Mouse (Mus musculus) embryonic facial prominence, embryonic 13.5 days (tissue): ENCODE results near the gene Fcrl5. TPM values are rescaled to one million over a fixed set of nuclear protein-coding genes. Genes with fewer than 3 reads are reported as not detected.

Experiments used
- ATAC-seq: fragments of 200-750 bp; cut with Nextera tagmentation; 2 replicates; pipeline ENCODE4 v1.8.0; 2017; ENCODE audit warnings: low read depth; ENCODE audit not compliant: insufficient number of reproducible peaks, insufficient read depth, low FRiP score, low TSS enrichment
- H3K27ac ChIP-seq: fragments of 300-500 bp; sonication (generic); 2 replicates; pipeline ENCODE4 v1.5.1; 2015; ENCODE audit warnings: moderate library complexity, mild to moderate bottlenecking, inconsistent platforms
- H3K27me3 ChIP-seq: fragments of 300-500 bp; sonication (generic); 2 replicates; pipeline ENCODE4 v1.6.1; 2015; ENCODE audit warnings: mild to moderate bottlenecking, inconsistent platforms
- H3K36me3 ChIP-seq: fragments of 300-500 bp; sonication (generic); 2 replicates; pipeline ENCODE4 v1.6.1; 2015; ENCODE audit warnings: mild to moderate bottlenecking, inconsistent platforms
- H3K4me1 ChIP-seq: fragments of 300-500 bp; sonication (generic); 2 replicates; pipeline ENCODE4 v1.6.1; 2015; ENCODE audit warnings: inconsistent platforms
- H3K4me2 ChIP-seq: fragments of 300-500 bp; sonication (generic); 2 replicates; pipeline ENCODE4 v1.6.1; 2015; ENCODE audit warnings: moderate library complexity, mild to moderate bottlenecking, inconsistent platforms
- H3K4me3 ChIP-seq: fragments of 300-500 bp; sonication (generic); 2 replicates; pipeline ENCODE4 v1.5.1; 2015; ENCODE audit warnings: mild to moderate bottlenecking, inconsistent platforms
- H3K9ac ChIP-seq: fragments of 300-500 bp; sonication (generic); 2 replicates; pipeline ENCODE4 v1.6.1; 2015; ENCODE audit warnings: mild to moderate bottlenecking, inconsistent platforms
- H3K9me3 ChIP-seq: fragments of 300-500 bp; sonication (generic); 2 replicates; pipeline ENCODE4 v1.6.1; 2016; ENCODE audit warnings: inconsistent platforms
- WGBS: fragments of 180-500 bp; shearing (Covaris S2); methylation state at CpG from one replicate; pipeline ENCODE4 v1.1.7; 2015; ENCODE audit warnings: mixed read lengths; 5-methylcytosine and 5-hydroxymethylcytosine counted together
- polyA plus RNA-seq: library from polyadenylated mRNA; unstranded; fragments of >200 nt; fragmentation: Nextera tagmentation; extraction: Ambion mirVana; gene quantifications from 2 replicates; pipeline ENCODE4 v1.2.1, GENCODE M21; 2015

Fcrl5 gene
- polyA plus RNA-seq: not detected in 2 replicates

DNA sequence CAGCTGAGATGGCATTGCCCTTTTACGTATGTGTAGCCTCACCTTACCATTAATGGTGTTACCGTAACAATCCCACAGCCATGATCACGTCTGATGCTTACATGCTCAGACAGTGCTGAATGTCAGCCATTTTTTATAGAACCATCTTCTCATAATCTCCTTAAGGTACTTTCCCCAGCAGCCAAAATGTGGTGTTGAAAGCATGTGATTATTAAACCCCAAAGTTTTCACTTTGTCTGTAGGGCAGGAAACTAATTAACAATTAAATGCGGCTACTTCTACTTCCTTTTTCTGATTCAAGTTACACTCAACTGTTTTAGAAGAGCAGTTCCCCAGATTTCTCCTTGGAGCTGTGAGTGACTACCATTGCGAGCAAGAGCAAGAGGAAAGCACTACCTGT is at the start of gene Fcrl5:
TSS of gene Fcrl5 (plus strand) at position 295 of the 400 bp plus-strand sequence.
- H3K4me2 ChIP-seq: no peak within 1 kb of the TSS
- H3K36me3 ChIP-seq: no peaks in the 10 kb centered on the region
- H3K9me3 ChIP-seq: no peaks in the 10 kb centered on the region
- 82% methylated on average over 5 of the region's 5 CpGs for WGBS
- H3K27ac ChIP-seq: no peak within 1 kb of the TSS
- H3K9ac ChIP-seq: no peak within 1 kb of the TSS
- H3K4me1 ChIP-seq: no peaks in the 10 kb centered on the region
- H3K27me3 ChIP-seq: no peaks in the 10 kb centered on the region
- ATAC-seq: no peak
- no peak within 1 kb of the TSS for H3K4me3 ChIP-seq

DNA sequence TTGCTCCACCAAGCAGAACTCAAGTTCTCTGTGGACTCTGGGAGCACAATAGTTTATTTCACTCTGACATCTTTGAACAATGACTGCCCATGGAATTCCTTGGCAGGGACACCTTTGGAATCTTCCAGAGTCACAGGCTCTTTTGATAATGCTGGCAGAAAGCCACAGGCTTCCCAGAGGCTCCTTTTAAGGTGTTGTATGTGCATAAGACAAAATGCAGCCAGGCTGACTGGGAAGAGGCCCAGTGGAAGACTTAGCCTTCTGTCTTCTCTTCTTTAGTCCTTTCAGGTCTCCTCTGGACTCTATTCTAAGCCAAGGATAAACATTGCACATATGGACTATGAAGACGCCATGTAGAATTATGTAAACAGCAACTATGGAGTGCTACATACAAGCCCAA is 44.6 kb upstream of the Fcrl5 start:
- H3K9ac ChIP-seq: no peak overlapping the region
- H3K4me2 ChIP-seq: no peak overlapping the region
- H3K27ac ChIP-seq: no peak overlapping the region
- H3K27me3 ChIP-seq: no peaks in the 10 kb centered on the region
- no peaks in the 10 kb centered on the region for H3K36me3 ChIP-seq
- H3K4me1 ChIP-seq: no peaks in the 10 kb centered on the region
- 80% methylated on average over 1 of the region's 1 CpGs for WGBS
- no peak for ATAC-seq
- H3K4me3 ChIP-seq: no peak overlapping the region
- H3K9me3 ChIP-seq: no peaks in the 10 kb centered on the region

DNA sequence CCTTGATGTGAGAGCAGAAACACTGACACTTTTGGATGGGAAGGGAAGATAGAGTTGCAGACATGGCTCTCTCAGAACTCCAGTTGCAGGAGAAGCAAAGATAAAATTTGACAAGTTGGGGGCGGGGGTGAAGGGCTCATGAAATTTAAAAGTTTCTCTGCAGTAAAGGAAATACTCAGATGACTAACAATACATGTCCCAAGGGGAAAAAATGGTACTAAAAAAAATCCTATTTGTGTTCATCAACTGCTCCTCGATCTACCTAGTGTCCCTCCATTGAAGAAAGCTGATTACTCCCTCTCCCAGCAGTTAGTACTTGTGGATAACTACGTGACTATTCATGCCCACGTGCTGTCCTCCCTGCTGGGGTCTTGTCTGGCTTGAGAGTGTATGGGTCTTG is 36.8 kb upstream of the Fcrl5 start:
- no peak overlapping the region for H3K9ac ChIP-seq
- H3K27ac ChIP-seq: no peak overlapping the region
- no peak overlapping the region for H3K4me2 ChIP-seq
- no peaks in the 10 kb centered on the region for H3K9me3 ChIP-seq
- WGBS: 70% methylated on average over 4 of the region's 4 CpGs
- no peaks in the 10 kb centered on the region for H3K27me3 ChIP-seq
- no peak overlapping the region for H3K4me3 ChIP-seq
- ATAC-seq: no peak
- no peaks in the 10 kb centered on the region for H3K36me3 ChIP-seq
- no peaks in the 10 kb centered on the region for H3K4me1 ChIP-seq

DNA sequence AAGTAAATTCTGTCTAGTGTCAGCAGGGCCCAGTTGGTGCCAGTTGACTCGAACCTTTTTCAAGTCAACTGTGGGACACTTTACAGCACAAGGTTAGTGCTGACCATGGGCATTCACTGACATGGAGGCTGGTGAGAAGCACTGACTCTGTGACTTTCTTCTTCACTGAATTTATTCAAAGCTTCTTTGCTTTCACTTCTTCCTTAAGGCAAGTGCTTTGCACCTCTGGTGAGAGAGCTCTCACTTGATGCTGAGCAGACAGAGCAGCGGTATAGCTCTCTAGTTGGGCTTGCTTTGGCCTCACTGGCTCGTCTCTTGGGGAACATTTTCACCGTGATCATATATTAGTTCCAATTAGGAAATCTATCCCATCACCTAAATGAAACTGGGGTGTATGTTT is 35.7 kb upstream of the Fcrl5 start:
- ATAC-seq: no peak
- Histone ChIP-seq H3K36me3 (no peaks in the 10 kb centered on the region), H3K27me3 (no peaks in the 10 kb centered on the region), H3K27ac (no peak overlapping the region), H3K9me3 (no peaks in the 10 kb centered on the region), H3K4me3 (no peak overlapping the region), H3K4me1 (no peaks in the 10 kb centered on the region), H3K9ac (no peak overlapping the region), H3K4me2 (no peak overlapping the region)
- 83% methylated on average over 4 of the region's 4 CpGs for WGBS

DNA sequence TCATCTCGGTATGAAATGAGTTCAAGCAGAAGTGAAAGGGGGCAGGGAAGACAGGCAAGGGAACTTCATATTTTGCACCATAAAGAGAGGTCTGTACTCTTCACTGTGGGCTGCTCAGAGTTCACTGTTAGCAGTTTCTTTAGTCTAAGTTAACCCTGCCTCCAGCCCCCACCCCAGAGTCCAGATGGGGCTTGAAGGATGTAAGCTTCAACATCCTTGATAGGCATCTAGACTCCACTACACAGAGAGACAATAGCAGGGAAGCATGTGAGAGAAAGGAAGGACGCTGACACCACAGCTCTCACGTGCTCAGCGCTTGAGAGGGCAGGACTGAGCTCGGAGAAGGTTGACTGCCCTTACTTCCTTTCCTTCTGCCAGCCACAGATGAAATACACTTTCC is 34.3 kb upstream of the Fcrl5 start:
- WGBS: 61% methylated on average over 5 of the region's 5 CpGs
- Histone ChIP-seq H3K27ac (no peak overlapping the region), H3K36me3 (no peaks in the 10 kb centered on the region), H3K4me3 (no peak overlapping the region), H3K4me2 (no peak overlapping the region), H3K27me3 (no peaks in the 10 kb centered on the region), H3K9me3 (no peaks in the 10 kb centered on the region), H3K9ac (no peak overlapping the region), H3K4me1 (no peaks in the 10 kb centered on the region)
- ATAC-seq: no peak

DNA sequence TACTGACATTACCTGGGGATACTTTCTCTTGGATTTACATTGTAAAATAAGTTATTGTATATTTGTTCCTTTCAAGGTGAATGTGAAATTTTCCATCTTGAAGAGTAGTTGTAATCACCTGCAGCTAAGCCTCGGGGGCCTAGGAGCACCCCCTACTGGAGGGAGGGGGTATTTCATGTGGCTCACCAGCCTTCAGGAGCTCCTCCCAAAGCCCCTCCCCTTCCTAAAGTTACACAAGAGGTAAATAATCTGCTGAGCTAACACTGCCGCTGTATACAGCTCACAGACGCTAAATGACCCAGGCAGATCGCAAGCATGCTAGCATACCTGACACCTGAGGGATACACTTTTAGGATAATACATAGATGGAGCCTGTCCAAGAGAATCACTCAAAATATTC is 27.4 kb upstream of the Fcrl5 start:
- H3K27me3 ChIP-seq: no peaks in the 10 kb centered on the region
- no peak for ATAC-seq
- H3K9ac ChIP-seq: no peak overlapping the region
- H3K27ac ChIP-seq: no peak overlapping the region
- no peak overlapping the region for H3K4me2 ChIP-seq
- 0 out of 2 replicates have a peak, but pooled peaks cover 2% of the 10 kb centered on the region for H3K4me1 ChIP-seq
- no peak overlapping the region for H3K4me3 ChIP-seq
- no peaks in the 10 kb centered on the region for H3K9me3 ChIP-seq
- no peaks in the 10 kb centered on the region for H3K36me3 ChIP-seq
- 24% methylated on average over 4 of the region's 4 CpGs for WGBS

DNA sequence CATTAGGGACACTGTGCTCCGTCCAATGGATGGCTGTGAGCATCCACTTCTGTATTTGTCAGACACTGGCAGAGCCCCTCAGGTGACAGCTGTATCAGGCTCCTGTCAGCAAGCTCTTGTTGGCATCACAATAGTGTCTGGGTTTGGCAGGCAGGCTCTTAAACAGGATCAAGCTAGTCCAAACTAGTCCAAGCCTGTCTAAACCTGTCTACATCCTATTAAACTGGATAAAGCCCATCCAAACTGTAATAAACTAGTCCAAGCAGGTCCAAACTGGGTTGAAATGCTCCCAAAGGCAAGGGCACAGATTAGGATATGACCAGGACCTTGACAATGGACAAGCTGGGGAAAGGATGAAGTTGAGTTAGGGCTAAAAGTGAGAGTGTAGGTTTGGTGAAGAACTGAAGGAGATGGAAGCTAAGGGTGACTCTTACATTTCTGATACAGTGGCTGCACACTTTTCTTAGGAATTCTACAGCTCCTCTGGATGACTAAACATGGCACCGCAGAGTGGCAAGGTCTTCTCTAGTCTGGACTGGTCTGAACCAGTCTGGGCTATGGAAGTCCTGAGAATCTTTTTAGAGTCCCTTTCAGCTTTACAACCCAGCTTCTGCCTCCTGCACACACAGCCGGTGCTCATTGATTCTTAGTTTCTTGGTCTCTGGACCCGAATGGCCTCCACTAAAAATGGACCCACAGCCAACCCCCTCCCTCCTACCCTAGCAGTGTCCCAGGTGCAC is 26.2 kb upstream of the Fcrl5 start:
- no peak overlapping the region for H3K4me2 ChIP-seq
- no peaks in the 10 kb centered on the region for H3K36me3 ChIP-seq
- H3K4me3 ChIP-seq: no peak overlapping the region
- no peak overlapping the region for H3K9ac ChIP-seq
- ATAC-seq: no peak
- H3K27ac ChIP-seq: no peak overlapping the region
- 0 out of 2 replicates have a peak, but pooled peaks cover 2% of the 10 kb centered on the region for H3K4me1 ChIP-seq
- WGBS: 85% methylated on average over 4 of the region's 4 CpGs
- H3K27me3 ChIP-seq: no peaks in the 10 kb centered on the region
- H3K9me3 ChIP-seq: no peaks in the 10 kb centered on the region

DNA sequence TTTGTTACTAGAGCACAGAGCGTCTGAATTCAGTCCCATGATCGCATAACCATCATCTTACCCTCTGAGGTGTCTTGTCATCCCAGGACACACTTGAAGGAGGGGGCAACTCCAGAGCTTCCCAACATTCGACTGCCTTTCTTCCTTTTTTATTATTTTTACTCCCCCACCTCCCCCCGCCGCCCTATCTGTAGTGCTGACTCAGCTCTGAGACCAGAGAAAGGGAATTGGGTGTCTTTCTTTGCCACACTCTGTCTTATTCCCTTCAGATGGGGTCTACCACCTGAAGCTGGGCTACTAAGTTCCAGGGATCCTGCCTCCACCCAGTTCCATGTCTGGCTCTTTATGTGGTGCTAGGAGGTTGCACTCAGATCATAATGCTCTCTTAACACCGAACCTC is 25.0 kb upstream of the Fcrl5 start:
- H3K4me2 ChIP-seq: no peak overlapping the region
- 0 out of 2 replicates have a peak, but pooled peaks cover 2% of the 10 kb centered on the region for H3K4me1 ChIP-seq
- no peak for ATAC-seq
- H3K27ac ChIP-seq: no peak overlapping the region
- H3K9me3 ChIP-seq: no peaks in the 10 kb centered on the region
- no peak overlapping the region for H3K4me3 ChIP-seq
- WGBS: 79% methylated on average over 6 of the region's 6 CpGs
- no peak overlapping the region for H3K9ac ChIP-seq
- no peaks in the 10 kb centered on the region for H3K36me3 ChIP-seq
- H3K27me3 ChIP-seq: no peaks in the 10 kb centered on the region

DNA sequence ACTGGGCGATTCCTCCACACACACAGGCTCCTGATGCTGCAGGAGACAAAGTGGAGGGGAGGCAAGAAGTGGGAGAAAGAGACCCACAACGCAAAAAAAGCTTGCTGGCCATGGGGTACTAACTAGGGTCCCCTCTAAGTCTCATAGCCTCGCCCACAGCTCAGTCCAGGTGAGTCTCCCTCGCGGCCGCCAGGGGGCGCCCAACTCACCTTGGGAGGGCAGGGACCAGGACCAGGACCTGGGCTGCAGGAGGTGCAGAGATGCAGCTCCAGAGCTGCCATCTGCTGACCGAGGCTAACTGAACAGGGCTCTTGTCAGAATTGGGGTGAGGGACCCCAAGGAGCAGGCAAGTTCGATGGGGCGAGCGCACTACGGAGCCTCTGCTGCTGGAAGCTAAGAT is 24.4 kb upstream of the Fcrl5 start:
- H3K4me2 ChIP-seq: peak overlapping the region; percentile 34

DNA sequence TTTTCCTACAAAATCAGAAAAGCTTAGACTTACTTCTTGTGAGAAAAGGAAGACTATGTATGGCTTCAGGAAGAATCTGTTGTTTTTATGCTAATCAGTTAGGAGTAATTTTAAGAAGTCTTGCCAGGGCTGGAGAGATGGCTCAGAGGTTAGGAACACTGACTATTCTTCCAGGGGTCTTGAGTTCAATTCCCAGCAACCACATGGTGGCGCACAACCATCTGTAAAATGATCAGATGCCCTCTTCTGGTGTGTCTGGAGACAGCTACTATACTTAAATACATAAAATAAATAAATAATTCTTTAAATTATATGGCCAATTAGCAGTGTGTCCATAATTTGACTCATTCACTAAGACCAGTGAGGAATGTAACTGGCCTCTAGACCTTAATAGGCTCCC is 14.9 kb upstream of the Fcrl5 start:
- H3K27ac ChIP-seq: no peak overlapping the region
- H3K9ac ChIP-seq: no peak overlapping the region
- no peaks in the 10 kb centered on the region for H3K4me1 ChIP-seq
- ATAC-seq: no peak
- 70% methylated on average over 1 of the region's 1 CpGs for WGBS
- H3K4me3 ChIP-seq: no peak overlapping the region
- no peaks in the 10 kb centered on the region for H3K9me3 ChIP-seq
- no peaks in the 10 kb centered on the region for H3K36me3 ChIP-seq
- H3K4me2 ChIP-seq: no peak overlapping the region
- H3K27me3 ChIP-seq: no peaks in the 10 kb centered on the region

More for the DNA sequence above, 24.4 kb upstream of the Fcrl5 start:
- H3K9me3 ChIP-seq: no peaks in the 10 kb centered on the region
- ATAC-seq: peak; percentile 52
- no peaks in the 10 kb centered on the region for H3K36me3 ChIP-seq
- H3K4me1 ChIP-seq: 0 out of 2 replicates have a peak, but pooled peaks cover 2% of the 10 kb centered on the region
- H3K27me3 ChIP-seq: no peaks in the 10 kb centered on the region
- H3K9ac ChIP-seq: no peak overlapping the region
- no peak overlapping the region for H3K27ac ChIP-seq
- no peak overlapping the region for H3K4me3 ChIP-seq
- 9% methylated on average over 12 of the region's 12 CpGs for WGBS

DNA sequence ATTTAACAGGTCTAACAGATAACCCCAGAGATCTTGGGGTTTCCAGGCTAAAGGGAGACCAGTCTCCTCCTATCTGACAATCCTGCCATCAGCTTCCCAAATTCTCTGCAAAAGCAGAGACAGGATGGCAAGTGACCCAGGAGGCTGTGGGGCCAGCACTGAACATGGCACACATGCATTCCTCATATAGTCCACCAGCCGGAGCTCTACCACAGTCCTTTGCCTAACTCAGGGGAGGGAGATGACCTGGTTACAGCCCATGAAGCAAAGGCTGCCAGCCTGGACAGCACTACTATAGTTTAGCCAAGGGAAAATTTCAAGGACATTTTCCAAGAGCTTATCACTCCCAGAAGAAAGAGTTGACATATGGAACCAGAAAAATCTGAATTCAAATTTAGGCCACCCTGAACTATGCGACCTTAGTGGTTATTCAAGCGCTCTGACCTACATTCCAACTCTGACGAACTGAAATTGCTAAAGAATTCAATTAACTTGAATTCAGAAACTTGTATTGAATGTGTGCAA is 13.1 kb upstream of the Fcrl5 start:
- Histone ChIP-seq H3K4me2 (no peak overlapping the region), H3K27me3 (no peaks in the 10 kb centered on the region), H3K36me3 (no peaks in the 10 kb centered on the region), H3K9ac (no peak overlapping the region), H3K9me3 (no peaks in the 10 kb centered on the region), H3K4me1 (no peaks in the 10 kb centered on the region), H3K27ac (no peak overlapping the region), H3K4me3 (no peak overlapping the region)
- ATAC-seq: no peak
- WGBS: 68% methylated on average over 4 of the region's 4 CpGs

DNA sequence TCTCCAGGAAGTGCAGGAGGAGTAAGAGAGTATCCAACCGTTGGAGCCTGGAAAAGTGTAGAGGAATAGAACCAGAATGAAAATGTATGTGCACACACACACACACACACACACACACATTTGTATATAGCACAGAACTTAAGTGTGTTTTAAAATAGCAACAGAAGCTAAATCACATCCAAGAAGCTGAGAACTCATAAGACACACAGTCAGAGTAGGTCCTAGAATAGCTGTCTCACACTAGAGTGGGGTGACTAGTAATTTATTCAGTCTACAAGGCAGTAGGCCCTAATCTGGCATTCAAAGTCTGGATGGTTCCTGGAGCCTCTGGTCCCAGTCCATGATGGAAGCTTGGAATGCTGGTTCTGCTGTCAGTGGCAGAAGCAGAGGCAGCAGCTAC is 5.0 kb downstream of the Fcrl5 start:
- H3K27me3 ChIP-seq: no peaks in the 10 kb centered on the region
- H3K4me3 ChIP-seq: no peak overlapping the region

More for the DNA sequence above, 5.0 kb downstream of the Fcrl5 start:
- H3K36me3 ChIP-seq: no peaks in the 10 kb centered on the region
- H3K4me2 ChIP-seq: no peak overlapping the region
- 79% methylated on average over 1 of the region's 1 CpGs for WGBS
- H3K27ac ChIP-seq: no peak overlapping the region
- no peak overlapping the region for H3K9ac ChIP-seq
- H3K9me3 ChIP-seq: no peaks in the 10 kb centered on the region
- H3K4me1 ChIP-seq: no peaks in the 10 kb centered on the region
- no peak for ATAC-seq
